Mouse (Mus musculus): ENCODE results near the gene Tspan9.

Tspan9 gene

GRCm38 (mm10) chr6:128019119-128019518 is 124.3 kb downstream of the Tspan9 start:
- no peak for DNase-seq (ENCODE audit: low spot score)

- no peak for DNase-seq (ENCODE audit: low spot score)
Observed at GRCm38 (mm10) chr6:128015304-128015703, 128.1 kb downstream of the Tspan9 start.

GRCm38 (mm10) chr6:128011781-128012180 is 131.6 kb downstream of the Tspan9 start:
- no peak for DNase-seq (ENCODE audit: low spot score)

GRCm38 (mm10) chr6:128011071-128011477 is 132.3 kb downstream of the Tspan9 start:
- no peak for DNase-seq (ENCODE audit: low spot score)

GRCm38 (mm10) chr6:128010135-128010971 is 133.0 kb downstream of the Tspan9 start:
- DNase-seq (ENCODE audit: low spot score) = no peak

GRCm38 (mm10) chr6:128007982-128008562 is 135.3 kb downstream of the Tspan9 start:
- DNase-seq (ENCODE audit: low spot score) = no peak

GRCm38 (mm10) chr6:128007241-128007701 is 136.1 kb downstream of the Tspan9 start:
- DNase-seq (ENCODE audit: low spot score) = no peak

- DNase-seq (ENCODE audit: low spot score) = no peak
Observed at GRCm38 (mm10) chr6:128006156-128006555, 137.2 kb downstream of the Tspan9 start.

- DNase-seq (ENCODE audit: low spot score) = no peak
Observed at GRCm38 (mm10) chr6:128004544-128004943, 138.8 kb downstream of the Tspan9 start.

- DNase-seq (ENCODE audit: low spot score) = no peak
Observed at GRCm38 (mm10) chr6:128003542-128003941, 139.9 kb downstream of the Tspan9 start.

GRCm38 (mm10) chr6:128002667-128003066 is 140.7 kb downstream of the Tspan9 start:
- no peak for DNase-seq (ENCODE audit: low spot score)

- DNase-seq (ENCODE audit: low spot score) = no peak
Observed at GRCm38 (mm10) chr6:128002104-128002503, 141.3 kb downstream of the Tspan9 start.

- DNase-seq (ENCODE audit: low spot score) = no peak
Observed at GRCm38 (mm10) chr6:128001587-128001986, 141.8 kb downstream of the Tspan9 start.

- no peak for DNase-seq (ENCODE audit: low spot score)
Observed at GRCm38 (mm10) chr6:128000777-128001176, 142.6 kb downstream of the Tspan9 start.

GRCm38 (mm10) chr6:127999118-127999517 is 144.3 kb downstream of the Tspan9 start:
- DNase-seq (ENCODE audit: low spot score) = no peak

GRCm38 (mm10) chr6:127996928-127997327 is 146.5 kb downstream of the Tspan9 start:
- DNase-seq (ENCODE audit: low spot score) = no peak

GRCm38 (mm10) chr6:127992993-127993392 is 150.4 kb downstream of the Tspan9 start:
- no peak for DNase-seq (ENCODE audit: low spot score)

- DNase-seq (ENCODE audit: low spot score) = no peak
Observed at GRCm38 (mm10) chr6:127991509-127992176, 151.8 kb downstream of the Tspan9 start.

- no peak for DNase-seq (ENCODE audit: low spot score)
Observed at GRCm38 (mm10) chr6:127989624-127990212, 153.7 kb downstream of the Tspan9 start.

GRCm38 (mm10) chr6:127988944-127989494 is 154.4 kb downstream of the Tspan9 start:
- no peak for DNase-seq (ENCODE audit: low spot score)

- no peak for DNase-seq (ENCODE audit: low spot score)
Observed at GRCm38 (mm10) chr6:127987374-127987773, 156.0 kb downstream of the Tspan9 start.

GRCm38 (mm10) chr6:127986357-127986756 is 157.0 kb downstream of the Tspan9 start:
- no peak for DNase-seq (ENCODE audit: low spot score)
